Mouse (Mus musculus): Measurements from ENCODE around the gene Morn4. TPM values are rescaled to one million over a fixed set of nuclear protein-coding genes. Genes with fewer than 3 reads are reported as not detected.

The Morn4 gene
- total and polyA plus RNA-seq, 3 experiments, result 5.7 to 18.4 TPM; not detected in 1

- peaks cover 3% of the 10 kb centered on the region in 2 experiments for H3K36me3 ChIP-seq (ENCODE audit: control insufficient read depth in 1 of 2, insufficient read depth in 2 of 2, low read length in 2 of 2)
- H3K4me3 ChIP-seq (ENCODE audit: control insufficient read depth in 1 of 2, insufficient read depth in 1 of 2, low read depth in 2 of 2, low read length in 2 of 2), result no peak overlapping the region
- peak; percentile 45 for DNase-seq (ENCODE audit: low read depth, low spot score)
- H3K9ac ChIP-seq (ENCODE audit: control insufficient read depth, low read depth, low read length, poor library complexity, severe bottlenecking), result no peak overlapping the region
- TF ChIP-seq CTCF (IDR thresholded peaks at IDR 0.05 in 2 of 3, conservative IDR thresholded peaks at IDR 0.05 in 1 of 3; ENCODE audit: control insufficient read depth in 1 of 3, insufficient read depth in 1 of 3, low read depth in 2 of 3, low read length in 3 of 3, poor library complexity in 1 of 3, severe bottlenecking in 1 of 3) (no peak), GATA1 (IDR thresholded peaks at IDR 0.05; ENCODE audit: low read depth, low read length) (no peak), ZKSCAN1 (IDR thresholded peaks at IDR 0.05; ENCODE audit: low read depth, low read length) (no peak), ELF1 (IDR thresholded peaks at IDR 0.05; ENCODE audit: low read depth, low read length) (no peak), ZNF384 (IDR thresholded peaks at IDR 0.05; ENCODE audit: low read depth, low read length) (peak; percentile 47)
- no peaks in the 10 kb centered on the region for H3K4me1 ChIP-seq (ENCODE audit: control insufficient read depth in 1 of 2, insufficient read depth in 2 of 2, low read length in 2 of 2)
- H3K27me3 ChIP-seq (ENCODE audit: control insufficient read depth in 1 of 2, insufficient read depth in 2 of 2, low read length in 2 of 2), result no peaks in the 10 kb centered on the region
- no peak overlapping the region for H3K27ac ChIP-seq (ENCODE audit: control insufficient read depth, low read depth, low read length)
- no peaks in the 10 kb centered on the region for H3K9me3 ChIP-seq (replicated peaks; ENCODE audit: insufficient read depth, low read length)
- no peaks in the 10 kb centered on the region for H3K79me2 ChIP-seq (ENCODE audit: control insufficient read depth, insufficient read depth, low read length, poor library complexity)
Measured at GRCm38 (mm10) chr19:42099406-42099805, 13.2 kb upstream of the Morn4 start.

GRCm38 (mm10) chr19:42090637-42091141 is 4.5 kb upstream of the Morn4 start:
- no peak for TF ChIP-seq ELF1 (IDR thresholded peaks at IDR 0.05; ENCODE audit: low read depth, low read length)
- TF ChIP-seq MEF2A (IDR thresholded peaks at IDR 0.05; ENCODE audit: extremely low read depth, insufficient replicate concordance, low read depth, low read length, poor library complexity, severe bottlenecking), result no peak
- no peak for TF ChIP-seq UBTF (IDR thresholded peaks at IDR 0.05; ENCODE audit: borderline replicate concordance, insufficient read depth, low read depth, low read length)
- peak; percentile 34 for TF ChIP-seq MXI1 (IDR thresholded peaks at IDR 0.05; ENCODE audit: low read depth, low read length)
- no peak for TF ChIP-seq CHD1 (IDR thresholded peaks at IDR 0.05; ENCODE audit: low read depth, low read length)
- TF ChIP-seq CHD2 (IDR thresholded peaks at IDR 0.05; ENCODE audit: low read length), result no peak; the same call in 1 of the 2 replicates
- no peak for TF ChIP-seq EP300 (IDR thresholded peaks at IDR 0.05; ENCODE audit: low read depth in 1 of 2, low read length in 2 of 2)
- TF ChIP-seq GABPA (IDR thresholded peaks at IDR 0.05; ENCODE audit: low read depth, low read length), result no peak
- TF ChIP-seq MYC (IDR thresholded peaks at IDR 0.05; ENCODE audit: low read depth, low read length), result 0 out of 2 replicates have a peak, but pooled peaks have one; percentile 10
- peaks cover 12% of the 10 kb centered on the region for H3K79me2 ChIP-seq (ENCODE audit: control insufficient read depth, insufficient read depth, low read length, poor library complexity)
- no peaks in the 10 kb centered on the region for H3K9me3 ChIP-seq (replicated peaks; ENCODE audit: insufficient read depth, low read length)
- H3K27me3 ChIP-seq (ENCODE audit: control insufficient read depth in 1 of 2, insufficient read depth in 2 of 2, low read length in 2 of 2), result no peaks in the 10 kb centered on the region
- peak overlapping the region; percentile 73 for H3K9ac ChIP-seq (ENCODE audit: control insufficient read depth, low read depth, low read length, poor library complexity, severe bottlenecking)
- H3K4me1 ChIP-seq (ENCODE audit: control insufficient read depth in 1 of 2, insufficient read depth in 2 of 2, low read length in 2 of 2), result peaks cover 2 to 3% of the 10 kb centered on the region in 2 experiments; a peak in 1 of 4 replicates
- peaks cover 0 to 12% of the 10 kb centered on the region in 2 experiments; a peak in 2 of 4 replicates for H3K36me3 ChIP-seq (ENCODE audit: control insufficient read depth in 1 of 2, insufficient read depth in 2 of 2, low read length in 2 of 2)
- 0 out of 2 replicates have a peak overlapping the region, but pooled peaks have one; percentile 10 for H3K27ac ChIP-seq (ENCODE audit: control insufficient read depth, low read depth, low read length)
- H3K4me3 ChIP-seq (ENCODE audit: control insufficient read depth in 1 of 2, insufficient read depth in 1 of 2, low read depth in 2 of 2, low read length in 2 of 2), result peak overlapping the region; percentile 82 to 91
- DNase-seq (ENCODE audit: low read depth, low spot score), result peak; percentile 84

Measured in MEL (cell line).